Mouse (Mus musculus): ENCODE measurements around the gene 5330417H12Rik. TPM values are rescaled to one million over a fixed set of nuclear protein-coding genes. Genes with fewer than 3 reads are reported as not detected.

The 5330417H12Rik gene
- polyA plus RNA-seq, 1 experiment from 2014 or later: not detected

GRCm38 (mm10) chr7:107593904-107594303 is 31.1 kb downstream of the 5330417H12Rik start:
- H3K27ac ChIP-seq: peak overlapping the region; percentile 81; the same call in 1 of the 2 replicates
- no peak for TF ChIP-seq CTCF (IDR thresholded peaks at IDR 0.05; ENCODE audit: low read depth)
- 37% methylated on average over 7 of the region's 7 CpGs for WGBS
- ATAC-seq (replicated peaks; ENCODE audit: low FRiP score, low read depth) (no peak), DNase-seq (ENCODE audit: low spot score) (no peak)
- H3K36me3 ChIP-seq (ENCODE audit: insufficient read depth, low read length): no peaks in the 10 kb centered on the region
- no peak overlapping the region for H3K4me3 ChIP-seq (replicated peaks; ENCODE audit: low read depth, low read length)
- 0 out of 2 replicates have a peak, but pooled peaks cover 2% of the 10 kb centered on the region for H3K4me1 ChIP-seq (replicated peaks; ENCODE audit: insufficient read depth, low read length)
- no peak overlapping the region for H3K9ac ChIP-seq (ENCODE audit: low read depth, low read length)
- H3K9me3 ChIP-seq (replicated peaks; ENCODE audit: low read length): no peaks in the 10 kb centered on the region
- H3K4me2 ChIP-seq (ENCODE audit: low read length): peak overlapping the region; percentile 88
- no peaks in the 10 kb centered on the region for H3K27me3 ChIP-seq (ENCODE audit: insufficient read depth, low read length)

GRCm38 (mm10) chr7:107592641-107593040 is 32.3 kb downstream of the 5330417H12Rik start:
- no peak overlapping the region for H3K27ac ChIP-seq
- no peaks in the 10 kb centered on the region for H3K9me3 ChIP-seq (replicated peaks; ENCODE audit: low read length)
- no peak for TF ChIP-seq CTCF (IDR thresholded peaks at IDR 0.05; ENCODE audit: low read depth)
- peak; percentile 25 for DNase-seq (ENCODE audit: low spot score)
- WGBS: 34% methylated on average over 2 of the region's 2 CpGs
- 0 out of 2 replicates have a peak, but pooled peaks cover 2% of the 10 kb centered on the region for H3K4me1 ChIP-seq (replicated peaks; ENCODE audit: insufficient read depth, low read length)
- H3K4me2 ChIP-seq (ENCODE audit: low read length): no peak overlapping the region
- H3K9ac ChIP-seq (ENCODE audit: low read depth, low read length): no peak overlapping the region
- no peak for ATAC-seq (replicated peaks; ENCODE audit: low FRiP score, low read depth)
- no peaks in the 10 kb centered on the region for H3K27me3 ChIP-seq (ENCODE audit: insufficient read depth, low read length)
- no peak overlapping the region for H3K4me3 ChIP-seq (replicated peaks; ENCODE audit: low read depth, low read length)
- H3K36me3 ChIP-seq (ENCODE audit: insufficient read depth, low read length): no peaks in the 10 kb centered on the region

- H3K4me2 ChIP-seq (ENCODE audit: low read length): no peak overlapping the region
- peak; percentile 54 for DNase-seq (ENCODE audit: low spot score)
- WGBS: 61% methylated on average over 3 of the region's 3 CpGs
Measured at GRCm38 (mm10) chr7:107574276-107574675, 50.7 kb downstream of the 5330417H12Rik start.

More at GRCm38 (mm10) chr7:107574276-107574675, 50.7 kb downstream of the 5330417H12Rik start:
- H3K4me1 ChIP-seq (replicated peaks; ENCODE audit: insufficient read depth, low read length): no peaks in the 10 kb centered on the region
- H3K4me3 ChIP-seq (replicated peaks; ENCODE audit: low read depth, low read length): no peak overlapping the region
- H3K9me3 ChIP-seq (replicated peaks; ENCODE audit: low read length): no peaks in the 10 kb centered on the region
- no peaks in the 10 kb centered on the region for H3K36me3 ChIP-seq (ENCODE audit: insufficient read depth, low read length)
- no peak; the same call in 1 of the 2 replicates for ATAC-seq (replicated peaks; ENCODE audit: low FRiP score, low read depth)
- no peak overlapping the region for H3K27ac ChIP-seq
- H3K9ac ChIP-seq (ENCODE audit: low read depth, low read length): no peak overlapping the region
- H3K27me3 ChIP-seq (ENCODE audit: insufficient read depth, low read length): no peaks in the 10 kb centered on the region
- TF ChIP-seq CTCF (IDR thresholded peaks at IDR 0.05; ENCODE audit: low read depth): no peak

Other genes starting within 250 kb of the 5330417H12Rik start
- gene Olfml1, start 57.7 kb downstream of the 5330417H12Rik start, polyA plus RNA-seq (2015; fragmentation: Nextera tagmentation; extraction: Ambion mirVana): 24.5 and 24.9 TPM in 2 replicates
- gene Ppfibp2, start 30.0 kb downstream of the 5330417H12Rik start, polyA plus RNA-seq (2015; fragmentation: Nextera tagmentation; extraction: Ambion mirVana): 7.2 and 8.3 TPM in 2 replicates
- 0.21 and 0.22 TPM in 2 replicates for gene Cyb5r2, start 132.9 kb upstream of the 5330417H12Rik start, polyA plus RNA-seq (2015; fragmentation: Nextera tagmentation; extraction: Ambion mirVana)
- not detected in 2 replicates for gene Ovch2, start 176.0 kb upstream of the 5330417H12Rik start, polyA plus RNA-seq (2015; fragmentation: Nextera tagmentation; extraction: Ambion mirVana)
- gene Olfr467, start 187.1 kb upstream of the 5330417H12Rik start, polyA plus RNA-seq (2015; fragmentation: Nextera tagmentation; extraction: Ambion mirVana): not detected in 2 replicates
- not detected in 2 replicates for gene Olfr469, start 200.4 kb upstream of the 5330417H12Rik start, polyA plus RNA-seq (2015; fragmentation: Nextera tagmentation; extraction: Ambion mirVana)
- gene Olfr470, start 222.3 kb upstream of the 5330417H12Rik start, polyA plus RNA-seq (2015; fragmentation: Nextera tagmentation; extraction: Ambion mirVana): not detected in 2 replicates